Mouse (Mus musculus) testis, adult 2 months (tissue): ENCODE measurements at regions not wholly inside any gene's neighbourhood (a gene's known extent, or its start where the extent isn't known, plus 50 kb on each side); places are given as distances from the start of the nearest gene placed in this dataset.

Experiments used
- CTCF ChIP-seq: fragments of 200-500 bp; IDR thresholded peaks from 2 replicates; pipeline ENCODE4 v1.5.1; 2012; ENCODE audit warnings: low read depth, mild to moderate bottlenecking, inconsistent platforms, low read length, moderate library complexity; ENCODE audit not compliant: control insufficient read depth, insufficient read depth, insufficient replicate concordance
- POLR2A ChIP-seq: fragments of 200-500 bp; IDR thresholded peaks from 2 replicates; pipeline ENCODE4 v1.6.1; 2012; ENCODE audit warnings: low read depth, mild to moderate bottlenecking, inconsistent platforms, low read length, moderate library complexity; ENCODE audit not compliant: control insufficient read depth

GRCm38 (mm10) chr5:90071806-90072205 lies 152.0 kb downstream of the Cox18 start:
- TF ChIP-seq POLR2A = no peak
- TF ChIP-seq CTCF = no peak
